Mouse (Mus musculus) common myeloid progenitor, adult 5-6 weeks (primary cell): Measurements from ENCODE around the gene Slc6a20b. TPM values are rescaled to one million over a fixed set of nuclear protein-coding genes. Genes with fewer than 3 reads are reported as not detected.
"Not testable (repeated sequence)": the region's sequence is repeated elsewhere in the genome, so short reads cannot be mapped to it uniquely, and the experiment has no call there.

Experiments used
- ATAC-seq: replicated peaks from 2 replicates; pipeline ENCODE4 v1.8.0; 2016; ENCODE audit warnings: low read depth, mild to moderate bottlenecking, moderate TSS enrichment, inconsistent platforms; ENCODE audit not compliant: poor library complexity, severe bottlenecking
- total RNA-seq: library from RNA; stranded (forward); fragments of 200-1000, 187-1606 nt; gene quantifications from 2 replicates; pipeline ENCODE4 v1.2.3, GENCODE M21; 2017

Gene Slc6a20b
- 0.19 and 0.37 TPM in 2 replicates for total RNA-seq

DNA sequence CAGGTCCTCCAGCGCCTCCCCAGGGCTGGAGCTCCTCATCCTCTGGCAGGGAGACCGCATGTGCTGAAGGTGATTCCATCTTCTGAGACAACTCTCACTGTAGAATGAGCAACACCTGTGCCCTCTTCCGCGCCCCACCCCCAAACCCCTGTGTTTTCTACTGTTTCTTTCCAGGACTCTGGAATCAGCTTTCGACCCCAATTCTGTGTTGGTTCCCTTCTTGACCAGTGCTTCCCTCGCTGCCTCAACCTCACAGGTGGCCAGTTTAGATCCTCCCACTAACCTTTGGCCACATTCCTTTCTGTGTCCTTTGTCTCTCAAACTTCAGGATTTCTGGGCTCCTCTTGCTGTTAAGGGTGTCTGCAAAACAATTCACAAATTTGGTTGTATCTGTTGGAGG is at the start of gene Slc6a20b:
Slc6a20b (minus strand) TSS at position 285 of the 400 bp plus-strand sequence.
- ATAC-seq: no peak

- ATAC-seq: no peak
These were observed 46.8 kb upstream of the Slc6a20b start for GRCm38 (mm10) chr9:123679198-123679597.

- ATAC-seq: peak; percentile 55
These were observed 46.2 kb upstream of the Slc6a20b start, which contains the start of the genes Ccr9 and Slc6a20a for GRCm38 (mm10) chr9:123678327-123679105. Gene Ccr9, plus strand, starts transcription at chr9:123678439. Gene Slc6a20a, minus strand, starts transcription at chr9:123678885.

DNA sequence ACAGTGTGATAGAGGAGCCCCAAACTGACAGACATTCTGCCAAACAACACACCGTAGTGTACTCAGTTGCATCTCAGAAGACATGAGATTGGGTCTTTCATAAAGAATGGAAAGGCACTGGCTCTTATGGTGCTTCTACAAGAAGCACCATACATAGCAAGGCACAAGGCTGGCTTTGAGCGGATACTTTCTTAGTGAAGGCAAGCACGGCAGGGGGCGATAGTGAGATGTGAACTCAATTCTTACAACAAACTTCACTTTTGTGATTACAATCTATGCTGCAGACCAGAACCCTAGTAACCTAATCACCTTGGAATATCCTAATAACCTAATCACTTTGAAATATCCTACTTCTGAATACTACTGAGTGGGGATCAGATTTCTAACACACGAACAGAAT is 33.3 kb upstream of the Slc6a20b start:
- ATAC-seq: peak; percentile 66

GRCm38 (mm10) chr9:123659986-123660676 is 27.8 kb upstream of the Slc6a20b start:
- not testable (repeated sequence) for ATAC-seq

DNA sequence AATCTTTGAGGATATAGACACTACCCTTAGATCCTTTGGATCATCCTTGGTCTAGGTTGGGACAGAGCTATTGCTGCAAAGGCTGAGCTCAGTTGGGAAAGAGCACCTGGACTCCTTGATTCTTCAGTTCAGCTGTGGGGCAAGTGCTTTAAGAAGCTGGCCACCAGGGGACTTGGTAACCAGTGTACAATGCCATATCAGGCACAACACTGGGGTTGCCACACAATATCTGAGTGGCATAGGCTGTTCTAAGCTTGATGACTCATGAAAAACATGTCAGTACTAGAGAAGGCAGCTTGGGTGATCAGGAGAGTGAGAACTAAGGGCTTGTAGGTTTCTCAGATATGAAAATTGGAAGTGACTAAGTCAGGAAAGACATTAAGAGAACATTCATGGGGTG is 26.6 kb upstream of the Slc6a20b start:
- ATAC-seq: peak; percentile 77

- ATAC-seq: peak; percentile 59
These were observed 25.1 kb upstream of the Slc6a20b start for GRCm38 (mm10) chr9:123657457-123657856.

- ATAC-seq: no peak
These were observed 19.0 kb upstream of the Slc6a20b start for GRCm38 (mm10) chr9:123651369-123651768.

GRCm38 (mm10) chr9:123649785-123650511 is 17.6 kb upstream of the Slc6a20b start:
- ATAC-seq: no peak

DNA sequence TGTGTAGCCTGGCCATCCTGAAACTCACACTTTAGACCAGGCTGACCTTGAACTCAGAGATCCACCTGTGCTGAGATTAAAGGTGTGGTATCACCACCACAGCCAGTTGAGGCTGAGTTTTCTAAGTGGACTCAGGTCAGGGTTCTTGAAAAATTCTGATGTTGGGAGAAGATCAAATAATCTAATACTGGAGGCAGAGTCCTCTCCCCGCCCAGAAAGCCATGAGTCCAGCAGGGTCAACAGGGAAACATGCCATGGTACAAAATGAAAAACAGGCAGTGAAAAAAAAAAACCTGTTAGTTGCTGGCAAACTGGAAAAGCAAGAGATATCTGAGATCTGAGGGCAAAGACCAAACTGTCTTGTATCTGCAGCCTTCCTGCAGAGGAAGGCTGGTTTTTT is 7.7 kb upstream of the Slc6a20b start:
- ATAC-seq: no peak

- ATAC-seq: peak; percentile 89
These were observed 6.3 kb upstream of the Slc6a20b start for GRCm38 (mm10) chr9:123638668-123639089.

DNA sequence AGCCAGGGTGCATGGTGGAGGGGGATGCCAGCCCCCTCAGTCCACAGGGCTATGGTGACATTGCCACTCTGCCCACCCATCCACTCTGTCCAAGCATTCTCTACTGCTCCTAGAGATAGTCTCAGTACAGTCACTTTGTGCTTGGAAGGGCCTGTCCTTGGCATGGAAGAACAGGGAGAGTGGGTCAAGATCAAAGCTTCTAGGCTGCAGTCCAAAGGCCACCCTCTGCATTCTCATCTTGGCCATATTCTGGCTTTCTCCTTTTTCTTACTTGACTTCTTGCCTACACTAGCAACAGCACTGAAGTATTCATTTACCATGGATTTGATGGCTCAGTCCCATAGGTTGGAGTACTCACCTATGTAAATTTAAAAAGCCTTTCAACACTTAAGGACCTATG is 5.9 kb upstream of the Slc6a20b start:
- ATAC-seq: no peak

DNA sequence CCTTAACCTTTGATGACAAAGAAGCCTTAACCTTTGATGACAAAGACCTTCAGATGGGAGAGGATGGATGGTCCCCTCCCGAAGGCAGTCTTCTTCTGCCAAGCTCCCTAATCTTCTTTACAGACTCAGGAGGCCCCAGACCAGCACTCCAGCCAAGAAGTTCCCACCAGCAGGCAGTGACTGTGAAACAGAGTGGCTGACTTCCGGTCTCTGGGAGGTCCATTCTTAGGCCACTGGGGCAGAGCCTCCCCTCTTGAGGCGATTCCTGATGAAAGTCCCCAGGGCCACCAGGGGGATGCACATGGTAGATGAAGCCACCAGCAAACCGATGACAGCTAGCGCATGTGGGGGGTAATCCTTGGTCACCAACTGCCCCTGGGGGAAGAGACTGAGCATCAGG is 4.4 kb upstream of the Slc6a20b start:
- no peak for ATAC-seq

DNA sequence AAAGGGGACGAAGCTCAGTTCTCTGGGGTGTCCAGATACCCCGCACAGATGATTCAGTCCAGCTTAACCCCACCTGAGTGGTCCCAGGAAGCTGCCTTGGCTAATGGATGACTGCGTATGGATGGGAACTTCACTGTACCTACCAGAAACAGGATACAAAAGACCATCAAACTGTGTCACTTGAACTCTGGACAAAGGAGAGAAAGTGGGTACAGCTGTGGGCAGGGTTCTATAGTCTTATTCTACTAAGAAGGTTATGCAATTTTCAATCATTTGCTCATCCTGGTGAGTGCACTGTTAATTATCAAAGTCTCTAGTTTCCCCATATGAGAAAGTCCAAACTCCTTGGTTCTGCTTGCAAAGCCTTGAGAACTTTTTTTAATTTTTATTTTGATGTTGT is 628 bp upstream of the Slc6a20b start:
- ATAC-seq: no peak

DNA sequence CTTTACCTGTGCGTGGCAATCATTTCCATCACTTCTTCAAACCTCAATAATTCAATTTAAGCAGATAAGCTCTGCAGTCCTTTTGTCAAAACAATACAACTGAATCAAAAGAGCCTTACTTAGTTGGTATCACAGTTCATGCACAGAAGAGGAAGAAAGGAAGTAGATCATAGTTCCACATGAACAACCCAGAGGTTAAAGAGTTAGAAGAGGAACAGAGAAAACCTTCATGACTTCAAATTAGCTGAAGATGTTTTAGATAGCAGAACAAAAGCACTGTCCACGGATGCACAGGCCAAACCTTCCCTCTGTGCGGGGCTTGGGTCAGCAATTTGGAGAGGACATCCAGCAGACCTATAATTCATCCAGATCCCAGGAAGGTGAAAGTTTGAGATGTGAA is 699 bp downstream of the Slc6a20b start:
- ATAC-seq: 0 out of 2 replicates have a peak, but pooled peaks have one; percentile 36

- no peak for ATAC-seq
These were observed 6.5 kb downstream of the Slc6a20b start for GRCm38 (mm10) chr9:123625821-123626220.

GRCm38 (mm10) chr9:123624741-123625140 is 7.6 kb downstream of the Slc6a20b start:
- no peak for ATAC-seq

GRCm38 (mm10) chr9:123620311-123621098 is 11.9 kb downstream of the Slc6a20b start:
- ATAC-seq: no peak

DNA sequence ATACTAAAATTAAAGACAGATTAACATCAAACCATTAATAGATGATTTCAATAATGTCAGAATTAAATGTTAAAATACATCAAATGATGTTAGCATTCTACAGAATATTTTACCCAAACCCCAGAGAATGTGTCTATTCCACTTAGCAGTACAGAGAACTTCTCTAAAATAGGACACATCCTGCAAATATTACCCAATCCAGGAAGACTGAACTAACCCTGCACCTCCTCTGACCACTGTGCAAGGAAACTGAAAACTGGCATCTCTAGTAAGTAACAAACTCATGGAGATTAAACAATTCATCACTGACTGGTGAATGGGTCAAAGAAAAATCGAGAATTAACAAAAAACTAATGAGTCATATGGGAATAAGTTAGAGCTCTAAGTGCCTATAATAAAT is 30.8 kb downstream of the Slc6a20b start:
- peak; percentile 64; the same call in 1 of the 2 replicates for ATAC-seq

- ATAC-seq: 0 out of 2 replicates have a peak, but pooled peaks have one; percentile 10
These were observed 35.0 kb downstream of the Slc6a20b start for GRCm38 (mm10) chr9:123597376-123597775.
